Comparison of ENCODE assay signal across 9 mouse cellular contexts in the genomic region with DNA sequence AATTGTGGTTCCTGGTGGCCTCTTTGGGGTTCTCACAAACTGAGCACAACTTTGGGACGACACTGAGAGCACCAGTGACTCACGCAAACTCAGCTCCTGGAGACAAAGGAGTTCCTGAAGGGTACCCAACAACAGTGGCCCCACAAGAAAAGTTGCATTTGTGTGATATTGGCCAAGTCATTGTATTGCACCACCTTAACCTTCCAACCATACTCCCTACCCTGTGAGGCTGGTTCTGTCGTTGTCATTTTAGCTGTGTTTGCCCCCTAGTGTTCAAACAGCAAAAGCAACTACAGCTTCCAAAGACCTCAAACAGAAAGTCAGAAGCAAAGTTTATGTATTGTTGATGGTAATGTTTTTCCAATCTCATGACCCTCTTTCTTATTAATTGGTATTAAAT. TPM values are rescaled to one million over a fixed set of nuclear protein-coding genes. Genes with fewer than 3 reads are reported as not detected.
DNase-seq lines count a peak whose midpoint lies in the region; ATAC-seq and TF ChIP-seq lines count a peak whose summit lies in the region.
"Had no signal": no experiment of that assay in that cellular context is flagged by ENCODE, and none has a peak within 500 bp of the region (broad histone marks: within the 10 kb centered on the region; RNA-seq: fewer than 3 reads in every experiment).

No protein-coding gene starts in this region.

- no peak overlapping the region for H3K27ac ChIP-seq in lung, postnatal 0 days (ENCODE audit: low read length)

- peak; percentile 46 for DNase-seq in lung, postnatal 0 days (ENCODE audit: low spot score)
- DNase-seq in lung, postnatal 10 days = no peak
- DNase-seq in ZHBTc4 (ENCODE audit: low read depth, low spot score) = peak; percentile 47
- DNase-seq in induced T-regulatory cell, adult 2 months (ENCODE audit: low read depth) = peak; percentile 63
- peak; percentile 16 to 44 for DNase-seq in thymus, postnatal 10 days (ENCODE audit: low spot score in 2 of 2)
- DNase-seq in frontal cortex, postnatal 10 days (ENCODE audit: low spot score in 2 of 2) = no peak
- no peak for DNase-seq in cerebellum, postnatal 14 days
- DNase-seq in frontal cortex, adult 2 months (ENCODE audit: extremely low spot score in 1 of 2, low spot score in 1 of 2) = no peak
- DNase-seq: heart, postnatal 36 days had no signal

- ATAC-seq in lung, postnatal 0 days = no peak

- 62% methylated on average over 3 of the region's 3 CpGs for WGBS in lung, postnatal 0 days

- no peak overlapping the region for H3K4me3 ChIP-seq in lung, postnatal 0 days (ENCODE audit: low read depth, low read length)

- H3K27me3 ChIP-seq in lung, postnatal 0 days (replicated peaks; ENCODE audit: insufficient read depth, low read length) = no peaks in the 10 kb centered on the region

- H3K4me1 ChIP-seq in lung, postnatal 0 days (ENCODE audit: insufficient read depth, low read depth, low read length) = no peaks in the 10 kb centered on the region

- no peaks in the 10 kb centered on the region for H3K36me3 ChIP-seq in lung, postnatal 0 days (ENCODE audit: insufficient read depth, low read length)

- no peak for TF ChIP-seq EP300 in lung, postnatal 0 days (IDR thresholded peaks at IDR 0.05)

- TF ChIP-seq CTCF in lung, postnatal 0 days (IDR thresholded peaks at IDR 0.05) = peak; percentile 74

- H3K4me2 ChIP-seq in lung, postnatal 0 days (replicated peaks; ENCODE audit: low read depth, low read length) = no peak overlapping the region

- no peaks in the 10 kb centered on the region for H3K9me3 ChIP-seq in lung, postnatal 0 days (ENCODE audit: low read length)

- H3K9ac ChIP-seq in lung, postnatal 0 days (replicated peaks; ENCODE audit: low read depth) = no peak overlapping the region

RNA-seq across cellular contexts. Expression of a gene that starts 23.4 kb away (rescaled TPM):
- 0.75 and 1.3 TPM in 2 replicates for polyA plus RNA-seq in lung, postnatal 0 days (2015; fragmentation: Nextera tagmentation; extraction: Ambion mirVana)
- polyA plus RNA-seq in frontal cortex, adult 2 months (2012; rRNA removed) = not detected in 2 replicates

RNA-seq across cellular contexts. Expression of a gene that starts 35.7 kb away (rescaled TPM):
- polyA plus RNA-seq in lung, postnatal 0 days (2015; fragmentation: Nextera tagmentation; extraction: Ambion mirVana) = 26.5 and 30.9 TPM in 2 replicates
- polyA plus RNA-seq in frontal cortex, adult 2 months (2012; rRNA removed) = 115 and 125 TPM in 2 replicates

RNA-seq across cellular contexts. Expression of a gene that starts 39.2 kb away (rescaled TPM):
- 9.0 and 9.5 TPM in 2 replicates for polyA plus RNA-seq in lung, postnatal 0 days (2015; fragmentation: Nextera tagmentation; extraction: Ambion mirVana)
- polyA plus RNA-seq in frontal cortex, adult 2 months (2012; rRNA removed) = 7.3 and 8.7 TPM in 2 replicates

Comparison
In these comparisons a context has a peak if more than half of its experiments do, and no peak if none do; other contexts are left out.
1. DNase-seq: peak in lung, postnatal 0 days (single experiment), ZHBTc4 (single experiment), induced T-regulatory cell, adult 2 months (single experiment) and thymus, postnatal 10 days (2 of 2); none in lung, postnatal 10 days (single experiment), frontal cortex, postnatal 10 days (0 of 2), cerebellum, postnatal 14 days (0 of 2) and frontal cortex, adult 2 months (0 of 2).